Mouse (Mus musculus) lung, embryonic 16.5 days (tissue): Measurements from ENCODE around the gene Cfl1. TPM values are rescaled to one million over a fixed set of nuclear protein-coding genes. Genes with fewer than 3 reads are reported as not detected.
A peak's percentile ranks its signal among the peaks of the same experiment; 100 is the strongest.
"Not testable (repeated sequence)": the region's sequence is repeated elsewhere in the genome, so short reads cannot be mapped to it uniquely, and the experiment has no call there.

Experiments used
- ATAC-seq: fragments of 200-750 bp; cut with Nextera tagmentation; 2 replicates; pipeline ENCODE4 v1.8.0; 2017; ENCODE audit warnings: low read depth, mild to moderate bottlenecking, moderate library complexity
- H3K27ac ChIP-seq: fragments of 300-500 bp; sonication (generic); 2 replicates; pipeline ENCODE4 v1.5.1; 2014; ENCODE audit warnings: mild to moderate bottlenecking, control low read depth, low read length
- H3K27me3 ChIP-seq: fragments of 300-500 bp; sonication (generic); 2 replicates; pipeline ENCODE4 v1.6.1; 2014; ENCODE audit warnings: low read depth, low read length, mixed read lengths; ENCODE audit not compliant: control insufficient read depth, insufficient read depth
- H3K36me3 ChIP-seq: fragments of 300-500 bp; sonication (generic); 2 replicates; pipeline ENCODE4 v1.6.1; 2014; ENCODE audit warnings: low read length; ENCODE audit not compliant: control insufficient read depth, insufficient read depth
- H3K4me1 ChIP-seq: fragments of 300-500 bp; sonication (generic); replicated peaks from 2 replicates; pipeline ENCODE4 v1.6.1; 2014; ENCODE audit warnings: low read length, mixed read lengths; ENCODE audit not compliant: control insufficient read depth, insufficient read depth
- H3K4me2 ChIP-seq: fragments of 300-500 bp; sonication (generic); 2 replicates; pipeline ENCODE4 v1.6.1; 2014; ENCODE audit warnings: low read depth, low read length, control low read depth
- H3K4me3 ChIP-seq: fragments of 300-500 bp; sonication (generic); 2 replicates; pipeline ENCODE4 v1.5.1; 2014; ENCODE audit warnings: mild to moderate bottlenecking, low read length, control low read depth
- H3K9ac ChIP-seq: fragments of 300-500 bp; sonication (generic); 2 replicates; pipeline ENCODE4 v1.6.1; 2014; ENCODE audit warnings: low read length, control low read depth
- H3K9me3 ChIP-seq: fragments of 300-500 bp; sonication (generic); 2 replicates; pipeline ENCODE4 v1.6.1; 2016; ENCODE audit warnings: low read length; ENCODE audit not compliant: control insufficient read depth
- WGBS: fragments of 180-500 bp; shearing (Covaris S2); extraction: QIAGEN DNeasy Blood & Tissue Kit; methylation state at CpG from one replicate; pipeline ENCODE4 v1.1.7; 2014; 5-methylcytosine and 5-hydroxymethylcytosine counted together
- polyA plus RNA-seq: library from polyadenylated mRNA; unstranded; fragments of >200 nt; fragmentation: Nextera tagmentation; extraction: Ambion mirVana; gene quantifications from 2 replicates; pipeline ENCODE4 v1.2.1, GENCODE M21; 2015

The Cfl1 gene
- polyA plus RNA-seq, 1 experiment from 2014 or later = 2,793 TPM

DNA sequence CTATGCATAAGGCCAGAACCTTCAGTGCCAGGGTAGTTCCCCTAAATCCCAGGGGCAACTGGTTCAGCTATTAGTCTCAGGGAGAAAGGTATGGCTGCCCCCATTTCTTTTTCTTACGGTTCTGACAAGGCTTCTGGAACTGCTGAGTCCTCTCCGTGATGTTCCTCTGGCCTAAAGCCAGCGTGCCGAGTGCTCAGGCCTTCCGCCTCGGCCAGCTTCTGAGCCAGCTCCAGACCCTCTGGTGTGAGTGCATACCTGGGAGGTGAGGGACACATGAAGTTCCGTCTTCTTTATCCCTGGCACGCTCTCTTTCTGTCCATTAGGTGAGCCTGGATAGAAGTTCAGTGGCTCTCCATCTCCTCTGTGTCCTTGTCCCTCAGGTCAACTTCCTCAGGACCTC is 4.9 kb upstream of the Cfl1 start:
- H3K4me3 ChIP-seq = no peak overlapping the region
- peaks cover 27% of the 10 kb centered on the region for H3K36me3 ChIP-seq
- H3K27ac ChIP-seq = peak overlapping the region; percentile 83
- no peak overlapping the region for H3K4me2 ChIP-seq
- no peaks in the 10 kb centered on the region for H3K9me3 ChIP-seq
- ATAC-seq = no peak
- peaks cover 45% of the 10 kb centered on the region for H3K4me1 ChIP-seq
- 67% methylated on average over 8 of the region's 8 CpGs for WGBS
- H3K9ac ChIP-seq = 0 out of 2 replicates have a peak overlapping the region, but pooled peaks have one; percentile 7
- no peaks in the 10 kb centered on the region for H3K27me3 ChIP-seq

GRCm38 (mm10) chr19:5485821-5486220 is 4.4 kb upstream of the Cfl1 start:
- peak overlapping the region; percentile 24; the same call in 1 of the 2 replicates for H3K9ac ChIP-seq
- peaks cover 45% of the 10 kb centered on the region for H3K4me1 ChIP-seq
- H3K4me3 ChIP-seq = no peak overlapping the region
- peak overlapping the region; percentile 83 for H3K27ac ChIP-seq
- no peaks in the 10 kb centered on the region for H3K27me3 ChIP-seq
- H3K4me2 ChIP-seq = no peak overlapping the region
- WGBS = 91% methylated on average over 7 of the region's 7 CpGs
- H3K36me3 ChIP-seq = peaks cover 27% of the 10 kb centered on the region
- ATAC-seq = no peak
- no peaks in the 10 kb centered on the region for H3K9me3 ChIP-seq

DNA sequence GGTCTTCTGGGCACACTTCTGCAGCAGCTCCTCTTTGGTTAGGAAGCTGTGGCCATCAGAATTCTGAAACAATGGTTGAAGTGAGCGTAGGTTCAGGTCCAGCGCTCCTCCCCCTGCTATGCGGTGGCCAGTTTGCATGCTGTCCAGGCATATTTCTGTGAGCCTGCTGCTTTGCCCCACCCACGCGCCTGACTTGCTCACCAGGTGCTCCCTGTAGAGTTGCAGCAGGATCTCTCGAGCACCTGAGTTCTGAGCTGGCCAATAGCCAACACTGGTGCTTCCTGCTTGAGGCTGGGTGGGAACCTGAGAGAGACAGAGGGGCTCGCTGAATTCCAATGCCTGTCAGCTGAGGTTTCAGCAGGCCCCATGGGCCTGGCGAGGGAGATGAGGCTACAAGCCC is 4.0 kb upstream of the Cfl1 start:
- no peaks in the 10 kb centered on the region for H3K27me3 ChIP-seq
- no peaks in the 10 kb centered on the region for H3K9me3 ChIP-seq
- peak overlapping the region; percentile 24; the same call in 1 of the 2 replicates for H3K9ac ChIP-seq
- peak overlapping the region; percentile 22; the same call in 1 of the 2 replicates for H3K4me2 ChIP-seq
- WGBS = 59% methylated on average over 8 of the region's 8 CpGs
- H3K27ac ChIP-seq = peak overlapping the region; percentile 83
- H3K4me3 ChIP-seq = no peak overlapping the region; the same call in 1 of the 2 replicates
- peaks cover 45% of the 10 kb centered on the region for H3K4me1 ChIP-seq
- H3K36me3 ChIP-seq = peaks cover 24% of the 10 kb centered on the region
- no peak for ATAC-seq

- no peak for ATAC-seq
- H3K9me3 ChIP-seq = no peaks in the 10 kb centered on the region
- 77% methylated on average over 4 of the region's 4 CpGs for WGBS
- no peak overlapping the region for H3K4me3 ChIP-seq
- H3K9ac ChIP-seq = no peak overlapping the region
- peak overlapping the region; percentile 22; the same call in 1 of the 2 replicates for H3K4me2 ChIP-seq
- peaks cover 19% of the 10 kb centered on the region for H3K36me3 ChIP-seq
- peak overlapping the region; percentile 83 for H3K27ac ChIP-seq
- peaks cover 46% of the 10 kb centered on the region for H3K4me1 ChIP-seq
- H3K27me3 ChIP-seq = no peaks in the 10 kb centered on the region
These were observed 3.5 kb upstream of the Cfl1 start for GRCm38 (mm10) chr19:5486771-5487170.

- ATAC-seq = peak; percentile 78
- WGBS = under 1% methylated on average over 39 of the region's 39 CpGs
- Histone ChIP-seq H3K4me2 (peak within 1 kb of the TSS; percentile 94), H3K9me3 (no peaks in the 10 kb centered on the region), H3K4me3 (peak within 1 kb of the TSS; percentile 58), H3K27ac (peak within 1 kb of the TSS; percentile 98), H3K4me1 (peaks cover 51% of the 10 kb centered on the region), H3K9ac (peak within 1 kb of the TSS; percentile 82), H3K36me3 (peaks cover 16% of the 10 kb centered on the region), H3K27me3 (no peaks in the 10 kb centered on the region)
These were observed 2.3 kb upstream of the Cfl1 start, which contains the start of gene Mus81 for GRCm38 (mm10) chr19:5487768-5488550. Gene Mus81 (minus strand): TSS chr19:5488402.

DNA sequence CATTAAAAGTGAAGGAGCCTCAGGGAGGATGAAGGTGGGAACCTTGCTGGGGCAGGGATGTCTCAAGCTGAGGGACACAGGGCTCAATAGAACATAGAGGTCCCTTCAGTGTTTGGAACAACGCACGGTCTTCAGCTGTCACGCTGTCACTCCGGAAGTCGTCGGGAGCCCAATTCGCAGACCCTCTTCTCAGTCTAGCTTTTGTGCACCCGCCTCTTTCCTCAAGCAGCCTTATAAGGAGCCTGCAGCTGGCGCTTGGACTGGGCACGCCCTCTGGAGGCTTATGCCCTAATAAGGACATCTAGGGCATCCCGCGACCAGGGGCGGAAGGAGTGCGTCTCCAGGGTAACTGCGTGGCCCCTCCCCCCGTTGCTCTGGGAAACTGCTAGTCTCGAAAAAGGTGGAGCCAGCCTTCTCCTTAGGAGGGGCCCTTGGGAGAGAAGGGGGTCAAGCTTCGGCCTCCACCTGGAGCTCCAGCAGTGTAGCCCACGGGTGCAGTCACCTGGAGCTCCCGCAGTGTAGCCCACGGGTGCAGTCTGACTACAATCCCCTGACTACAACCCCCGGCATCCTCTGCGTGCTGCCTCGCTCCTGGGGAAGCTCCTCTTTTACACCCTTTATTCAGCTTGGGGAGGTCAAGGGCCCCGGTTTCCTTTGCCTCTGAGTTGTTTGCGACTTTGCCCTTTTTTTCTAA is 1.2 kb upstream of the Cfl1 start:
- Histone ChIP-seq H3K4me3 (peak overlapping the region; percentile 58), H3K9me3 (no peaks in the 10 kb centered on the region), H3K9ac (peak overlapping the region; percentile 69), H3K4me1 (peaks cover 47% of the 10 kb centered on the region), H3K36me3 (peaks cover 19% of the 10 kb centered on the region), H3K27me3 (no peaks in the 10 kb centered on the region), H3K27ac (peak overlapping the region; percentile 98), H3K4me2 (peak overlapping the region; percentile 94)
- WGBS = under 1% methylated on average over 26 of the region's 26 CpGs
- ATAC-seq = peak; percentile 84

GRCm38 (mm10) chr19:5489721-5490120 is 534 bp upstream of the Cfl1 start:
- Histone ChIP-seq H3K4me3 (peak overlapping the region; percentile 85), H3K4me2 (peak overlapping the region; percentile 94), H3K36me3 (peaks cover 22% of the 10 kb centered on the region), H3K27ac (peak overlapping the region; percentile 98), H3K4me1 (peaks cover 41% of the 10 kb centered on the region)
- H3K27me3 ChIP-seq, H3K9me3 ChIP-seq, ATAC-seq, H3K9ac ChIP-seq: not testable (repeated sequence)
- 39% methylated on average over 10 of the region's 10 CpGs for WGBS

DNA sequence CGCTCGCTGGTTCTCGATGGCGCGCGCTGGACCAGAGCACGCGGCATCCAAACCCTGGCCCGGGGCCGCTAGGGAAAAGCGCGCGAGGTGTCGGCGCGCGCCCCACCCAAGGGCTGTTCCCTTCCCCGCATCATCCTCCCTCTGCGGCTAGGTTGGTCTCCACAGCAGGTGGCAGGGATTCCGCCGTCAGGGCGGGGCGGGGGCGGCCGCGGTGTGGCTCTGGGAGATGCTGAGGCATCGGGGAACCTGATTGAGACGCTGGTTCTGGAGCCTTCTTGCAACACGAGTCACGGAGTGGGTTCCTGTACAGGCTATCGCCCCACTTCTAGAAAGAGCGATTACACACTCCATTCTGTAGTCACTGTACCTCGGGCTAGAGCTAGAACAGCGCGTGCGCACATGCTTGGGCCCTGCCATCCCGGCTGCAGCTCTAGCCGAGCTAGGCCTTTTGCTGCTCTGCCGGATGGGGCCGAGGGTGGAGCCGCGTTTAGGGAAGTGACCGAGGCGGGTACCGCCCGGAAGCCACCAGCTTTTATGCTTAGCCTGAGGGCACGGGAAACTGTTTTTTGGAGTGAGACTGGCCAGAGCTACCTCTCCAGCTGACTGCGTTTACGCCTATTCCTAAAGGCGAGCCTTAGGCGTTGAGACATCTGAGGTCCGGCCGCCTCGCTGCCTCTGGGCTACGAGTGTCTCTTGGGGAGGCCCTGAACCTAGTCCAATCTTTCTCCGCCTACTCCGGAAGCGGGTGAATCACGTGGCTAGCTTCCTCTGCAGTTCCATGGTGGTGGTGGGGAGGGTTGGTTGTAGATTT is 848 bp downstream of the Cfl1 start:
- H3K4me3 ChIP-seq = peak overlapping the region; percentile 85
- H3K9me3 ChIP-seq = no peaks in the 10 kb centered on the region
- WGBS = 0% methylated on average over 53 of the region's 59 CpGs
- peak overlapping the region; percentile 92 for H3K9ac ChIP-seq
- H3K27ac ChIP-seq = peak overlapping the region; percentile 98
- peaks cover 28% of the 10 kb centered on the region for H3K4me1 ChIP-seq
- peak overlapping the region; percentile 79 for H3K4me2 ChIP-seq
- H3K27me3 ChIP-seq = no peaks in the 10 kb centered on the region
- peaks cover 29% of the 10 kb centered on the region for H3K36me3 ChIP-seq
- peak; percentile 5; the same call in 1 of the 2 replicates for ATAC-seq
